Mouse (Mus musculus): Measurements from ENCODE around the gene Kbtbd8. TPM values are rescaled to one million over a fixed set of nuclear protein-coding genes. Genes with fewer than 3 reads are reported as not detected.

Kbtbd8 gene
- polyA plus RNA-seq (2014; fragmentation: Nextera tagmentation; extraction: Ambion mirVana) = 6.6 and 7.8 TPM in 2 replicates

DNA sequence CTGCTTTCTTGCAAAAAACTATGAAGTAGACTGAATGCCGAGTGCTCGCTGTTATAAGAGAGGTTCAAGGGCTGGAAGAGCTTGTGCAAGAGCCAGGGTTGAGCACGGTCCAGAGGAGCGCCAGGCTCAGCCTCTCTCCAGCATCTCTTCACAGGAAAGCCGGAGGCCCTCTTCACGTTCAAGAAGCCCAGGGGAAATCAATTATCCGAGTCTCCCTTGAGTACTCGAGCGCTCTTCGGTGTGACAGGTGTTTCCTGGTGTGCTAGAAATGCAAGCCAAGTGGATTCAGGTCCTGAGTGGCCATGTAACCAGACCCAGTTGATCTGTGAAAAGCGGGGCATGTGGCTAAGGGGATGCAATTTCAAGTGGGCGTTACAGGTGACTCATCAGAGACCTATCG lies at the start of gene Kbtbd8:
TSS of gene Kbtbd8 (plus strand) at position 295 of the 400 bp plus-strand sequence.
- DNase-seq (ENCODE audit: low spot score) = peak; percentile 6
- 29% methylated on average over 13 of the region's 13 CpGs for WGBS
- peak; percentile 21 for ATAC-seq (replicated peaks; ENCODE audit: insufficient number of reproducible peaks, low FRiP score, low TSS enrichment, low read depth)

DNA sequence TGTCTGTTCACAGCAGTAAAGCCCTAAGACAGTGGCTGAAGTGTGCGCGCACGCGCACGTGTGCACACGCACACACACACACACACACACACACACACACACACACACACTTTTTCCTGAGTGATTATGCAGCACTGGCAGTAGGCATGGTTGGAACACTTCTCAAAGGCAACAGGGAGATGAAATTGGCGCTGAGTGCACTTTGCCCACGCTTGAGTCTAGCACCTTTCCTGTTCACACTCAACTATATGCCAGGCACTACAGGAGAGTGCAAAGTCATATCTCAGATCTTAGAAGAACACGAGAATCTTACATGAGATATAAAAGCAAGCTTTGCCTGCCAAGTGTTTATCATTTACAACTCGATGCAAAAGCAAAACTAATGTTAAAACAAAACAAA lies 47.3 kb upstream of the Kbtbd8 start:
- no peaks in the 10 kb centered on the region for H3K27me3 ChIP-seq (ENCODE audit: control insufficient read depth, insufficient read depth, low read length)
- no peaks in the 10 kb centered on the region for H3K36me3 ChIP-seq (replicated peaks; ENCODE audit: control insufficient read depth, insufficient read depth, low read depth, low read length)
- no peak for DNase-seq (ENCODE audit: low spot score)

More for the DNA sequence above, at the start of gene Kbtbd8:
- Histone ChIP-seq H3K9me3 (replicated peaks; ENCODE audit: control insufficient read depth, low read length) (no peaks in the 10 kb centered on the region), H3K4me2 (ENCODE audit: low read depth, low read length) (peak within 1 kb of the TSS; percentile 74), H3K4me3 (ENCODE audit: low read depth, low read length) (peak within 1 kb of the TSS; percentile 88), H3K27me3 (ENCODE audit: control insufficient read depth, insufficient read depth, low read length) (no peaks in the 10 kb centered on the region), H3K36me3 (replicated peaks; ENCODE audit: control insufficient read depth, insufficient read depth, low read depth, low read length) (no peaks in the 10 kb centered on the region), H3K9ac (replicated peaks; ENCODE audit: low read length) (peak within 1 kb of the TSS; percentile 75), H3K4me1 (ENCODE audit: control insufficient read depth, insufficient read depth, low read length) (no peaks in the 10 kb centered on the region), H3K27ac (replicated peaks; ENCODE audit: low read depth, low read length) (no peak within 1 kb of the TSS)

DNA sequence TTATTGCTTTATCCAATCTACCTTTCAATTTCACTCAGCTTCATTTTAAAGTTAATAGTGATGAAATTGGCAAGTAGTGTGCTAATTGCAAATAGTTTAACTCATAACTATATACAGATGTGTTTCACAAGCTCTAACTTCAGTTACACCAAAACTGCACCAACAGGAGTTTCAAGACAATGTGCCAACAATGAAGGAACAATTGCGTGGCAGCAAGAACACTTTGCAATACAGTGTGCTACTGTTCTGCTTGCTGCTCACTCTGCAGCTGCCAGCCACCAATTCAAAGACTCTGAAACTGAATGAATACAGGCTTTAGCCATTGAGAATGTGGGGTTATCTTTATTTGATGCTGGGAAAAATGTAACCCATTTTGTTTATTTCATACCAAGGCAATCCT lies 31.8 kb upstream of the Kbtbd8 start:
- WGBS = 66% methylated on average over 1 of the region's 1 CpGs
- no peak for DNase-seq (ENCODE audit: low spot score)
- no peaks in the 10 kb centered on the region for H3K36me3 ChIP-seq (replicated peaks; ENCODE audit: control insufficient read depth, insufficient read depth, low read depth, low read length)
- ATAC-seq (replicated peaks; ENCODE audit: insufficient number of reproducible peaks, low FRiP score, low TSS enrichment, low read depth) = no peak
- H3K4me2 ChIP-seq (ENCODE audit: low read depth, low read length) = no peak overlapping the region
- no peaks in the 10 kb centered on the region for H3K4me1 ChIP-seq (ENCODE audit: control insufficient read depth, insufficient read depth, low read length)
- H3K4me3 ChIP-seq (ENCODE audit: low read depth, low read length) = no peak overlapping the region
- H3K27me3 ChIP-seq (ENCODE audit: control insufficient read depth, insufficient read depth, low read length) = no peaks in the 10 kb centered on the region
- no peaks in the 10 kb centered on the region for H3K9me3 ChIP-seq (replicated peaks; ENCODE audit: control insufficient read depth, low read length)
- no peak overlapping the region for H3K9ac ChIP-seq (replicated peaks; ENCODE audit: low read length)
- no peak overlapping the region for H3K27ac ChIP-seq (replicated peaks; ENCODE audit: low read depth, low read length)

More for the DNA sequence above, 47.3 kb upstream of the Kbtbd8 start:
- H3K9me3 ChIP-seq (replicated peaks; ENCODE audit: control insufficient read depth, low read length) = no peaks in the 10 kb centered on the region
- H3K4me1 ChIP-seq (ENCODE audit: control insufficient read depth, insufficient read depth, low read length) = no peaks in the 10 kb centered on the region
- no peak overlapping the region for H3K27ac ChIP-seq (replicated peaks; ENCODE audit: low read depth, low read length)
- H3K4me3 ChIP-seq (ENCODE audit: low read depth, low read length) = no peak overlapping the region
- ATAC-seq (replicated peaks; ENCODE audit: insufficient number of reproducible peaks, low FRiP score, low TSS enrichment, low read depth) = no peak
- no peak overlapping the region for H3K9ac ChIP-seq (replicated peaks; ENCODE audit: low read length)
- WGBS = 92% methylated on average over 10 of the region's 10 CpGs
- H3K4me2 ChIP-seq (ENCODE audit: low read depth, low read length) = no peak overlapping the region

DNA sequence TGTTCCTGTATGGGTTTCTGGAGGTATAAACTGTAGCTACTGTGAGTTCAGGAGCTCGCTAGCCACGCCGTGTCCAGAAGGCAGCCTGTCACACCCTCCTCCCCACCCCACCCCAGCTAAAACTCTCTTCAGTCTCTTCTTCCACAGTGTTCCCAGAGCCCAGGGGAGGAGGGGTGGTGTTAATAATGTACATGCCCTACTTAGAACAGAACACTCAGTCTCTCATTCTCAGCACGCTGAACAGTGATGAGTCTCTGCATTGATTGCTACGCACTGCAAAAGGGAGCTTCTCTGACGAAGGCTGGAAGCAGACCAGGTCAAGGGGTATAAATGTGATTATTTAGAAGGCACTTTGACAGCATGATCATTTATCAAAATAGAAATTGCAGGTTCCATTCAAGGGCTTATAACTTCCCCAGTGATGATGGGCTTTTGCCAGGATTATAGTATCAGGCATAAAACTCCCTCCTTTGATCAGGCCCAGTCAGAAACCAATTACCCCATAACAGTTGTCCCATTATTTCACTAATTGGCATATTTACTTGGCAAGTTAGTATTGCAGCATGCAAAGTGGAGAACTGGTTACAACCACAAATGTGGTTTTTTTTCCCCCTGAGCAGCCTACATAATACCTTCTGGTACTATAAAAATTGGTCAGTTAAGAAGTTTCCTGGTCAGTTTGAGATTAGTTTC lies 29.7 kb upstream of the Kbtbd8 start:
- WGBS = 81% methylated on average over 6 of the region's 6 CpGs
- ATAC-seq (replicated peaks; ENCODE audit: insufficient number of reproducible peaks, low FRiP score, low TSS enrichment, low read depth) = no peak
- Histone ChIP-seq H3K27ac (replicated peaks; ENCODE audit: low read depth, low read length) (no peak overlapping the region), H3K27me3 (ENCODE audit: control insufficient read depth, insufficient read depth, low read length) (no peaks in the 10 kb centered on the region), H3K9me3 (replicated peaks; ENCODE audit: control insufficient read depth, low read length) (no peaks in the 10 kb centered on the region), H3K4me2 (ENCODE audit: low read depth, low read length) (no peak overlapping the region), H3K4me1 (ENCODE audit: control insufficient read depth, insufficient read depth, low read length) (no peaks in the 10 kb centered on the region), H3K4me3 (ENCODE audit: low read depth, low read length) (no peak overlapping the region), H3K36me3 (replicated peaks; ENCODE audit: control insufficient read depth, insufficient read depth, low read depth, low read length) (no peaks in the 10 kb centered on the region), H3K9ac (replicated peaks; ENCODE audit: low read length) (no peak overlapping the region)
- no peak for DNase-seq (ENCODE audit: low spot score)

DNA sequence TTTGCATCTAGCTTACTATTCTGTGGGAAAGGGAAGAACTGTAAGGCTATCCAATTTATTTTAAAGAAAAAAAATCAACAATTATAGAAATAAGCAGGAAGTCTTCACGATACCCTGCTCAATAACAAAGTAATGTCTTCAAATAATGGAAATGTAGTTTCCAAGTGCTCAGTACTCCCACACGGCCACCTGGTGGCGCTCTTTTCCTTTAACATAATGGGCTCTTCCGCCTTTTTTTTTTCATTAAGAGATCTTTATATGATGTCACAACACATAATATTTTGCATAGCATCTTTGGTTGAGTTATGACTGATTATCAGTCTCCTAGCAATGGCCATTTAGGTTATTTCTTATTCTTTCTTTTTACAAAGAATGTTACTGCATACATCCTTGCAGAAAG lies 29.0 kb upstream of the Kbtbd8 start:
- no peak overlapping the region for H3K27ac ChIP-seq (replicated peaks; ENCODE audit: low read depth, low read length)
- no peaks in the 10 kb centered on the region for H3K4me1 ChIP-seq (ENCODE audit: control insufficient read depth, insufficient read depth, low read length)
- no peaks in the 10 kb centered on the region for H3K27me3 ChIP-seq (ENCODE audit: control insufficient read depth, insufficient read depth, low read length)
- no peak overlapping the region for H3K4me3 ChIP-seq (ENCODE audit: low read depth, low read length)
- no peaks in the 10 kb centered on the region for H3K36me3 ChIP-seq (replicated peaks; ENCODE audit: control insufficient read depth, insufficient read depth, low read depth, low read length)
- ATAC-seq (replicated peaks; ENCODE audit: insufficient number of reproducible peaks, low FRiP score, low TSS enrichment, low read depth) (no peak), DNase-seq (ENCODE audit: low spot score) (peak; percentile 44)
- no peaks in the 10 kb centered on the region for H3K9me3 ChIP-seq (replicated peaks; ENCODE audit: control insufficient read depth, low read length)
- 44% methylated on average over 4 of the region's 4 CpGs for WGBS
- no peak overlapping the region for H3K4me2 ChIP-seq (ENCODE audit: low read depth, low read length)
- H3K9ac ChIP-seq (replicated peaks; ENCODE audit: low read length) = no peak overlapping the region

DNA sequence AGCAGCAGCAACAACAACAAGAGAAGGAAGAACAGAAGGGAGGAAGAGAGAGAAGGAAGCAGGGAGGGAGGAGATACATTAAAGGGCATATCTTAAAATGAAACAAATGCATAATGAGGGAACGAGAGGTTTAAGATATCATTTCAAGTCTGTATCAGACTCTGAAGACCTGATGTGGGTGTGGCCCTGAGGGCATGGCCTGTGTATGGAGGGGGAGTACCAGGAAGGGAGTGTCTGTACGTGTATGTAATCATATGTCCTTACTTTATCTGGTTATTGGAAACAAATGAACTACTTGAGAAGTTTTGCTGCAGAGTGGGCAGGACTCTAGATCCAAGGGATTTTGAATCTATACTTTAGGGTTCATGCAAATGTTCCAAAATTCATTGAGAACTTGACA lies 22.3 kb upstream of the Kbtbd8 start:
- WGBS = 61% methylated on average over 2 of the region's 2 CpGs
- ATAC-seq (replicated peaks; ENCODE audit: insufficient number of reproducible peaks, low FRiP score, low TSS enrichment, low read depth) (no peak), DNase-seq (ENCODE audit: low spot score) (no peak)
- Histone ChIP-seq H3K4me1 (ENCODE audit: control insufficient read depth, insufficient read depth, low read length) (no peaks in the 10 kb centered on the region), H3K9ac (replicated peaks; ENCODE audit: low read length) (no peak overlapping the region), H3K4me2 (ENCODE audit: low read depth, low read length) (no peak overlapping the region), H3K4me3 (ENCODE audit: low read depth, low read length) (no peak overlapping the region), H3K9me3 (replicated peaks; ENCODE audit: control insufficient read depth, low read length) (no peaks in the 10 kb centered on the region), H3K27ac (replicated peaks; ENCODE audit: low read depth, low read length) (no peak overlapping the region), H3K36me3 (replicated peaks; ENCODE audit: control insufficient read depth, insufficient read depth, low read depth, low read length) (no peaks in the 10 kb centered on the region), H3K27me3 (ENCODE audit: control insufficient read depth, insufficient read depth, low read length) (no peaks in the 10 kb centered on the region)

DNA sequence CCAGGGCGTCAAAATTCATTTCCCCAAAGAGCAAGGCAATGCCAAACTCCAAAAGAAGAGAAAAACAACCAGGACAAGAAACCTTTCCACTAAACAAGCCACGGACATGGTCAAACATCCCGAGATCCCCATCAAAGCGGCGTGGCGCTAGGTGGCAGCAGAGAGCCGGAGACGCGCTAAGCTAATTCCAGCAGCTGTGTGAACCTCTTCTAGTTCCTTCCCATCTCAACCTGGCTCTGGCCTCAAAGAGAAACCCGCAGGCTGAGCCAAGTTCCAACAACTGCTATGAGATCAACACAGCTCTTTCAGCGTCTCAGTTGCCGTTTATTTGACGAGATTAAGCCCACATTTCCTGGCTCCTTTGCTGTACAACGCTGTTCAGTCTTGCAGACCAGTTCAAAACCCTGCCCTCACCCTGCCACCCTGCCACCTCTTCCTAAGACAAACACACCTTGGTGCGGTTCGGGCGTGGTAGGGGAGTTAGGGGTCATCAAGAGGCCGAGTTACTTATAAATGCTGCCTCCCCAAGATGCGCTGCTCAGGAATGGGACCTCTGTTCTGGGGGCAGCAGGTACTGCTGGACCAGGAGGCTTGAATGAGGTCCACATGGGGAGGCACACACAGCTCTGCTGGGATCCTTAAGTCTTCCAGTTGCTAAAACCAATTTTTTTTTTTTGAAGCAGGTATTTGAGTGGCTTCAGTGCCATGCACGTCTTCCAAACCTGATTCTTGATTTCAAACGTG lies 18.5 kb upstream of the Kbtbd8 start:
- H3K9ac ChIP-seq (replicated peaks; ENCODE audit: low read length) = no peak overlapping the region
- ATAC-seq (replicated peaks; ENCODE audit: insufficient number of reproducible peaks, low FRiP score, low TSS enrichment, low read depth) = no peak
- WGBS = 25% methylated on average over 21 of the region's 21 CpGs
- H3K27me3 ChIP-seq (ENCODE audit: control insufficient read depth, insufficient read depth, low read length) = no peaks in the 10 kb centered on the region
- peak; percentile 89 for DNase-seq (ENCODE audit: low spot score)
- no peak overlapping the region for H3K4me2 ChIP-seq (ENCODE audit: low read depth, low read length)
- H3K27ac ChIP-seq (replicated peaks; ENCODE audit: low read depth, low read length) = no peak overlapping the region
- H3K4me1 ChIP-seq (ENCODE audit: control insufficient read depth, insufficient read depth, low read length) = no peaks in the 10 kb centered on the region
- no peak overlapping the region for H3K4me3 ChIP-seq (ENCODE audit: low read depth, low read length)
- H3K36me3 ChIP-seq (replicated peaks; ENCODE audit: control insufficient read depth, insufficient read depth, low read depth, low read length) = no peaks in the 10 kb centered on the region
- no peaks in the 10 kb centered on the region for H3K9me3 ChIP-seq (replicated peaks; ENCODE audit: control insufficient read depth, low read length)

DNA sequence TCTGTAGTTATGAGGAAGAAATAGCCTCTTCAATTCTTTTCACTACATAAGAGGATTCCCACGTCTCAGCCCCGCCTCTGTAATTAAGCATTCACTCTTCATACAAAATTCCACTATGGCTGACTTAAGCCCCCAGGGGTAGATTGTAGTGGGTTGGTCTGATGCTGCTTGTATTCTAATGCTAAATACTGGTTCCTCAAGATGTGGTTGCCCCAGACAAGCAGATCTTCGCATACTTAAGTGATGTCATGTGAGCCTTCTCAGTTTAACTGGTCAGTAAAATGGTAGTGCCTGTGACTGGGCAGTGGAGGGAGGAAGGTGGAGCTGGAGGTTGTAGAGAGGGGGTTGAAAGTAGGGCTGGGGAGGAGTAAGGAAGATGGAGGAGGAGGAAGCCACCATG lies 13.3 kb upstream of the Kbtbd8 start:
- DNase-seq (ENCODE audit: low spot score) (no peak), ATAC-seq (replicated peaks; ENCODE audit: insufficient number of reproducible peaks, low FRiP score, low TSS enrichment, low read depth) (no peak)
- Histone ChIP-seq H3K4me1 (ENCODE audit: control insufficient read depth, insufficient read depth, low read length) (no peaks in the 10 kb centered on the region), H3K4me2 (ENCODE audit: low read depth, low read length) (no peak overlapping the region), H3K4me3 (ENCODE audit: low read depth, low read length) (no peak overlapping the region), H3K27ac (replicated peaks; ENCODE audit: low read depth, low read length) (no peak overlapping the region), H3K27me3 (ENCODE audit: control insufficient read depth, insufficient read depth, low read length) (no peaks in the 10 kb centered on the region), H3K36me3 (replicated peaks; ENCODE audit: control insufficient read depth, insufficient read depth, low read depth, low read length) (no peaks in the 10 kb centered on the region), H3K9me3 (replicated peaks; ENCODE audit: control insufficient read depth, low read length) (no peaks in the 10 kb centered on the region), H3K9ac (replicated peaks; ENCODE audit: low read length) (no peak overlapping the region)
- 52% methylated on average over 3 of the region's 3 CpGs for WGBS

Data from embryonic facial prominence, embryonic 11.5 days (tissue).